Mouse (Mus musculus) neutrophil, adult 65 days (primary cell): Measurements from ENCODE around the gene Bid. TPM values are rescaled to one million over a fixed set of nuclear protein-coding genes. Genes with fewer than 3 reads are reported as not detected.

Source experiments
- total RNA-seq: library from RNA; stranded (reverse); gene quantifications from 2 replicates; pipeline ENCODE4 v1.2.4, GENCODE M21; 2023

Bid gene
- total RNA-seq: 58.3 and 74.3 TPM in 2 replicates

GRCm38 (mm10) chr6:120916074-120916971 lies at the start of gene Bid:
Bid (minus strand) TSS chr6:120916853.

Other genes with a start within 250 kb of the Bid start
- 0.82 TPM in 1 of 2 replicates, not detected in the other for gene Slc25a18, start 143.3 kb downstream of the Bid start, total RNA-seq
- 260 and 282 TPM in 2 replicates for gene Atp6v1e1, start 94.1 kb downstream of the Bid start, total RNA-seq
- gene Bcl2l13, start 80.6 kb downstream of the Bid start, total RNA-seq: 37.1 and 46.4 TPM in 2 replicates
- gene Mical3, start 214.1 kb upstream of the Bid start, total RNA-seq: 5.1 and 8.9 TPM in 2 replicates